Mouse (Mus musculus) monocyte, adult 5-6 weeks (primary cell): ENCODE results near the gene Iqsec1. TPM values are rescaled to one million over a fixed set of nuclear protein-coding genes. Genes with fewer than 3 reads are reported as not detected.

Experiments used
- ATAC-seq: fragments of 153-309, 156-312 bp; replicated peaks from 2 replicates; pipeline ENCODE4 v1.8.0; 2017; ENCODE audit warnings: mild to moderate bottlenecking; ENCODE audit not compliant: low TSS enrichment, insufficient number of reproducible peaks, severe bottlenecking, poor library complexity, low FRiP score
- total RNA-seq: library from RNA; stranded (forward); fragments of 200-1000, 200-491, 200-594 nt; gene quantifications from 3 replicates; pipeline ENCODE4 v1.2.3, GENCODE M21; 2017

Iqsec1 gene
- total RNA-seq, 1 experiment from 2014 or later: 25.0 TPM

DNA sequence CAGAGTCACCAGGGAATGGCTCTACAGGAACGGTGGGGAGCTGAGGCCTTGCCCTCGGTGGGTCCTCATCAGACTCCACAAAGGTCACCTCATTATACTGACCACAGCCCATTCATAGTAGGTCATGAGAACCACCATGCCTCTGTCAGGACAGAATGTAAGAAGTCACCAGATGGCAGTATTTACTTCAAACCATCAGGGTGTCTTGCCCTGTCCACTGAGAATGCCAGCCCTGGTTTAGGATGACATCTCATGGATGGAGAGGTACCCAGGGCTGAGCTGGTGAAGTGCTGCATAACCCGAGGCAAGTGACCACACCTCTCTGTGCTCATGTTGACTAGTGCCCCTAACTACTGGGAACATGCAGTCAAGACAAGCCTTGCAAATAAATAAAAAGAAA, 282.7 kb downstream of the Iqsec1 start:
- no peak for ATAC-seq

DNA sequence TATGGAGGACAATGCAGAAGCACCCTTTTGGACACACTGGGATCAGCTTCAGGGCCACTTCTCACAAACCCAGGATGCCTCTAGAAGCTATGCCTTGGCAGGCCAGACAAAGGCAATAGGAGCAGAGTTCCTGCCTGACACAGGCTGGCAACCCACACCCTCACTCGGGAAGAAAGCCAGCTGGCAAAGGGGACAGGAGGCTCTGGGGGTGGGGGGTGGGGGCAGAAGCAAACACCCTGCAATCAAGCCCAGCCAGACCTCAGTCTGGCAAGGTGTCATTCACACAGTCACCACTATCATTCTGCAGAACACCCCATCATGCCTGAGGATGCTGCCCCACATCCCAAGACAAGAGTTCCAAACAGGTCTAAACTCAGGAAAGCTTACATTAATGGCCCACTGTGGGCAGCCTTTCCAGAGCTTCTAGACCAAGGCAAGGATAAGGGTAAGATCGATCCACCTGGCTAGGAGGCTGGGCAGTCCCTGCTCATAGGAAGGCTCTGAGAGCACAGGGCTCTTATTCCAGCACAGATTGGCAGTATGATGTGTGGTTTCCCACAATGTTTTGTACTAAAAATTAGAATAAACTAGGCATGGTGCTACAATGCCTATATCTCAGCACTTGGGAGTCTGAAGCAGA, 283.7 kb downstream of the Iqsec1 start:
- ATAC-seq: no peak

DNA sequence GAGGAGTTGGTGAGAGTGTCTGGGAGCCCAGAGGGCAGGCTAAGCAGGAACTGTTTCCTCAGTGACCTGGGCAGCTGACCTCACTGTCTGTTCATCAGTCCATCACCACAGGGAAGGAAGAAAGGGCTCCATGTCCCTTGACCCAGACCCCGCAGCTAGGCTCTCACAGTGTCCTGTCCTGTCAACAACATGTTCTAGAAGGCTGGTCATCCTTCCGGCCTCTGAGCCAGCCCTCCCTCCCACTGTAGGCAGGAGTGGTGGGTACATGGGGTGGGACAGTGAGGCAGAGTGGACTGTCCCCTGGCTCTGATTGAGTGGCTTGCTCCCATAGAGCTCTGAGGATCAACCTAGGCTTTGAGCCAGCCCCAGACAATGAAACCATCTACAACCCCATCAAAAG, 284.7 kb downstream of the Iqsec1 start:
- no peak for ATAC-seq

DNA sequence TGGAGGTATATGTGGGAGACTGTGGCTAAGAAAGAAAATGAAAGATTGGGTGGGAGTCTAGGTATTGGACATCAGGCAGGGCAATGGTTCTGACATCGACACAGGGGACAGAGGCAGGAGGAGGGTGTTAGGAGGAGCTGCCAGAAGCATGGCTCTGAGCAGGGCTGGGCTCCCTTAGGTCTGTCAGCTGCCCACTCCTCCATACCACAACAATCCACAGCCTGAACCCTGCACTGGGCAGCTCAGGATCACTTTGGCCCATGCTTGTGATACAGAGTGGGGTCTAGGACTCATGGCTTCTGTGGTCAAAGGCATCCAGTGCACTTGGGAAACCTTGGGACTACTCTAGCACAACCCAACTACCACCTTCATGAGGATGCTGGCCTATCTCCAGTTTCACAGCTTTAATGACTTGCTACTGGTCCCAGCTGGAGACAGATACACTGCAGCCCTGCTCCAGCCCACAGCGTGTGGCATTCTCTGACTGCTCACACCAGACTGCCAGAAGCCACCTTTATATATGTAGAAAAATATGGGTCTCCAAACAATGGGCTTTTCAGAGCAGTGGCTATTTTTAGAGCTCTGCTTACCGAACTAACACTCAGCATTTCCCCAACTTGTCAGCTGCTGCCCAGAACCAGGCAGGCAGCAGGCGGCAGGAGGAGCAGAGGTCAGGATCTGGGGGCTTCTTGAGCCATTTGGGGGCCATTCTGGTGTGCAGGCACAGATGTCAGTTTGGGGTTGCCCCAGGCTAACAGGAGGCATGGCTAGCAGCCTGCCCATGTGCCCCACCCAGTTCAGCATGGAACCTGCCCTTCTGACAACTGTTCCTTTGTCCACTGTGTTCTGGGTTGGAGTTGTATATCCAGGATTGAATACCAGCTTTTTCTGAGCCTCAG, 285.4 kb downstream of the Iqsec1 start:
- no peak for ATAC-seq

DNA sequence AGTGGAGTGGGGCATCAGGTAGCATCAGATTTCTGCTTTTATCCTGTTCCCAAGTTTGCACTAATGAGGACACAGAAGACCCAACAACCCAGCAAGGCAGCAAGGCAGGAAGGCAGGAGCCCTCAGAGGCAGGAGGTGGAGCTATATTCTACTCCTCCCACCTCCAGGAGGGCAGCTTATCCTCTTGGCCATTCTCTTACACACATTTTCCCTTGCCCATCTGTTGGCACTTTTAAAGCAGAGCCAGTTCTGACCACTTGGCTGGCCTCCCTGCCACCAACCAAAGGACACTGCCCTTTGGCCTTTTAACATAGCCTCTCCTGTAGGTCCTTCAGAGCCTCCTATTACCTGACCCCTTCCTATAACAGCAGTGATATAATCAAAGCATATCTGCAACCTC, 286.3 kb downstream of the Iqsec1 start:
- ATAC-seq: no peak

GRCm38 (mm10) chr6:90701391-90701790, 287.1 kb downstream of the Iqsec1 start:
- ATAC-seq: no peak

GRCm38 (mm10) chr6:90700737-90701136, 287.7 kb downstream of the Iqsec1 start:
- no peak for ATAC-seq

GRCm38 (mm10) chr6:90700068-90700467, 288.4 kb downstream of the Iqsec1 start:
- ATAC-seq: no peak

- ATAC-seq: no peak
These were observed 289.6 kb downstream of the Iqsec1 start for GRCm38 (mm10) chr6:90698843-90699242.

GRCm38 (mm10) chr6:90695754-90696153, 292.7 kb downstream of the Iqsec1 start:
- ATAC-seq: no peak

- no peak for ATAC-seq
These were observed 296.1 kb downstream of the Iqsec1 start for GRCm38 (mm10) chr6:90692404-90692803.

DNA sequence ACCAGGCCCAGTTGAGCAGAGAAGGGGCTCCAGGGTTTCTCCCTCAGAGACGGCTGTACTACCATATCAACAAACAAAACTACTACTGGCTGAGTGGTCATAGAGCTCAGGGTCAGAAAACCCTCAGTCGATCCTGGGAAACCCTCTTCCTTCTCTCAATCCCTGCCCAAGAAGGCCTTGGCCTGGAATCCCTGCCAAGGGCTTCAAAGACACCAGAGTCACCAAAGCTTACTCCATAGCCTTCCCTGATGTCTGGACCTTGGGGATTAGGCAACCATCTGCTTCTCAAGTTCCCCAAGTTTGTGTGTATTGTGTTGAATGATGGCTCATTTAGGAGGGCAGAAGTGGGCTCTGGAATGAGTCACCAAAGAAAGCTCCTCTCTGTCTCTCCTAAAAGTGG, 296.6 kb downstream of the Iqsec1 start:
- no peak for ATAC-seq

DNA sequence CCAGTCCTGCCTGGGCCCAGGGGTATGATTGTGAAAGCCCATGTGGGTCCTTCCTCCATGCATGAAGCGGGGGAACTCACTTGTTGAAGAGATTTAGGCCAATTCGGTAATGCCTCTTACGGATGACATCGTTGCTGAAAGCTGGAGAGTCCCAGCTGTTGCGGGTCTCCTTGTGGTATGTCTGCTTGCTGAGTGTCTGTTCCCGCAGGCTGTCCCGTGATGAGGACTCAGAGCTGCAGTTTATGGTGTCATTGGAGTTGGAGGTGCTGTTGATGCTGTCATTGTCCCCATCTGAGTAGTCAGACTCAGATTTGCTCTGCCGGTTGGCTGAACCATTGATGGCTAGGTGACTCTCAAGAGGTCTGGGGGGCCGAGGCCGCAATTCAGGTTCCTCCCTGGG, 299.0 kb downstream of the Iqsec1 start:
- no peak for ATAC-seq

GRCm38 (mm10) chr6:90688742-90689141, 299.7 kb downstream of the Iqsec1 start:
- ATAC-seq: no peak

GRCm38 (mm10) chr6:90688003-90688402, 300.5 kb downstream of the Iqsec1 start:
- no peak for ATAC-seq

GRCm38 (mm10) chr6:90686812-90687211, 301.7 kb downstream of the Iqsec1 start:
- ATAC-seq: no peak

GRCm38 (mm10) chr6:90683831-90684532, 304.5 kb downstream of the Iqsec1 start:
- no peak for ATAC-seq

DNA sequence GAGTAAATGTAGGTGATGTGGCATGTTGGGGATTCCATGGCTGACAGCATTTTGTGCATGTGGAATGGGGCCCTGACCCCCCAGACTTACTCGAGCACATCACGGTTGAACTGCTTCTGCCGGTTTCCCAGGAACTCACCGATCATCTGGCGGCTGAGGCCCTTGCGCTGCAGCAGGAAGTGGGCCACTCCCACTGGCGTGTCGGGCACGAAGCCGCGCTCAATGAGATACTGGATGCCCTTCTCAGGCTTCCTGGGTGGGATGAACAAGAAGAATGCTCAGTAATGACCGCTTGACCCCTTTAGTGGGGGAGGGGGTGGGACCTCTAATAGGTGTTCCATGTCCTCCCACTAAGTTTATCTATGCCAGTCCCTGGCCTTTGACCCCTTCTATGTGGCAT, 308.1 kb downstream of the Iqsec1 start:
- ATAC-seq: no peak

- no peak for ATAC-seq
These were observed 309.7 kb downstream of the Iqsec1 start for GRCm38 (mm10) chr6:90678759-90679158.

- ATAC-seq: no peak
These were observed 319.8 kb downstream of the Iqsec1 start for GRCm38 (mm10) chr6:90668693-90669092.
